Mouse (Mus musculus): ENCODE results near the gene Gm3642. TPM values are rescaled to one million over a fixed set of nuclear protein-coding genes. Genes with fewer than 3 reads are reported as not detected.
"Not testable (repeated sequence)": the region's sequence is repeated elsewhere in the genome, so short reads cannot be mapped to it uniquely, and the experiment has no call there.

Gene Gm3642
- not detected in 2 replicates for polyA plus RNA-seq (2015; fragmentation: Nextera tagmentation; extraction: Ambion mirVana)

- not testable (repeated sequence) for H3K4me1 ChIP-seq (replicated peaks); ATAC-seq (ENCODE audit: low read depth); H3K4me2 ChIP-seq; DNase-seq; H3K36me3 ChIP-seq; H3K9ac ChIP-seq; H3K27me3 ChIP-seq; H3K27ac ChIP-seq; H3K9me3 ChIP-seq (replicated peaks); H3K4me3 ChIP-seq (replicated peaks)
- WGBS (ENCODE audit: insufficient replicate concordance) = no CpG with 5 or more reads among the region's 3 CpGs
Observed at GRCm38 (mm10) chr14:6840211-6840610, at the start of gene Gm3642. TSS of gene Gm3642 (minus strand) at chr14:6840311.

- not testable (repeated sequence) for H3K4me3 ChIP-seq (replicated peaks); H3K36me3 ChIP-seq; DNase-seq; H3K27me3 ChIP-seq; ATAC-seq (ENCODE audit: low read depth); H3K4me1 ChIP-seq (replicated peaks); H3K9me3 ChIP-seq (replicated peaks); H3K9ac ChIP-seq; H3K27ac ChIP-seq
- WGBS (ENCODE audit: insufficient replicate concordance) = 2% methylated on average over 25 of the region's 43 CpGs
- H3K4me2 ChIP-seq = peak within 1 kb of the TSS; percentile 28
Observed at GRCm38 (mm10) chr14:6889521-6890012, 49.5 kb upstream of the Gm3642 start, which contains the start of gene Gm3667. TSS of gene Gm3667 (minus strand) at chr14:6889962.

GRCm38 (mm10) chr14:6888811-6889210, 48.7 kb upstream of the Gm3642 start:
- H3K4me3 ChIP-seq (replicated peaks); H3K9ac ChIP-seq; DNase-seq; H3K9me3 ChIP-seq (replicated peaks); H3K36me3 ChIP-seq; H3K27me3 ChIP-seq; ATAC-seq (ENCODE audit: low read depth); H3K27ac ChIP-seq; H3K4me2 ChIP-seq; H3K4me1 ChIP-seq (replicated peaks): not testable (repeated sequence)
- 13% methylated on average over 5 of the region's 5 CpGs for WGBS (ENCODE audit: insufficient replicate concordance)

GRCm38 (mm10) chr14:6823297-6823696, 16.8 kb downstream of the Gm3642 start:
- H3K9me3 ChIP-seq (replicated peaks); H3K9ac ChIP-seq; H3K4me2 ChIP-seq; H3K27me3 ChIP-seq; DNase-seq; H3K36me3 ChIP-seq; ATAC-seq (ENCODE audit: low read depth); H3K4me3 ChIP-seq (replicated peaks); H3K4me1 ChIP-seq (replicated peaks); H3K27ac ChIP-seq: not testable (repeated sequence)
- 72% methylated on average over 3 of the region's 3 CpGs for WGBS (ENCODE audit: insufficient replicate concordance)

Other genes with a start within 250 kb of the Gm3642 start
- not detected in 2 replicates for gene Gm3629, start 249.7 kb downstream of the Gm3642 start, polyA plus RNA-seq (2015; fragmentation: Nextera tagmentation; extraction: Ambion mirVana)
- not detected in 2 replicates for gene Gm3460, start 217.9 kb downstream of the Gm3642 start, polyA plus RNA-seq (2015; fragmentation: Nextera tagmentation; extraction: Ambion mirVana)
- not detected in 2 replicates for gene Gm10251, start 156.1 kb downstream of the Gm3642 start, polyA plus RNA-seq (2015; fragmentation: Nextera tagmentation; extraction: Ambion mirVana)
- gene Gm8050, start 120.1 kb downstream of the Gm3642 start, polyA plus RNA-seq (2015; fragmentation: Nextera tagmentation; extraction: Ambion mirVana) = not detected in 2 replicates
- gene Gm3636, start 98.0 kb downstream of the Gm3642 start, polyA plus RNA-seq (2015; fragmentation: Nextera tagmentation; extraction: Ambion mirVana) = 0.13 and 0.24 TPM in 2 replicates
- not detected in 2 replicates for gene Gm8362, start 65.9 kb downstream of the Gm3642 start, polyA plus RNA-seq (2015; fragmentation: Nextera tagmentation; extraction: Ambion mirVana)
- 0.08 TPM in 1 of 2 replicates, not detected in the other for gene Gm3667, start 49.7 kb upstream of the Gm3642 start, polyA plus RNA-seq (2015; fragmentation: Nextera tagmentation; extraction: Ambion mirVana)
- gene Gm6356, start 133.5 kb upstream of the Gm3642 start, polyA plus RNA-seq (2015; fragmentation: Nextera tagmentation; extraction: Ambion mirVana) = not detected in 2 replicates
- 0.07 TPM in 1 of 2 replicates, not detected in the other for gene Gm10406, start 187.1 kb upstream of the Gm3642 start, polyA plus RNA-seq (2015; fragmentation: Nextera tagmentation; extraction: Ambion mirVana)
- gene Gm3685, start 204.7 kb upstream of the Gm3642 start, polyA plus RNA-seq (2015; fragmentation: Nextera tagmentation; extraction: Ambion mirVana) = not detected in 2 replicates

Measured in liver, embryonic 13.5 days (tissue).